Mouse (Mus musculus): ENCODE data around the gene Slc22a21.

DNA sequence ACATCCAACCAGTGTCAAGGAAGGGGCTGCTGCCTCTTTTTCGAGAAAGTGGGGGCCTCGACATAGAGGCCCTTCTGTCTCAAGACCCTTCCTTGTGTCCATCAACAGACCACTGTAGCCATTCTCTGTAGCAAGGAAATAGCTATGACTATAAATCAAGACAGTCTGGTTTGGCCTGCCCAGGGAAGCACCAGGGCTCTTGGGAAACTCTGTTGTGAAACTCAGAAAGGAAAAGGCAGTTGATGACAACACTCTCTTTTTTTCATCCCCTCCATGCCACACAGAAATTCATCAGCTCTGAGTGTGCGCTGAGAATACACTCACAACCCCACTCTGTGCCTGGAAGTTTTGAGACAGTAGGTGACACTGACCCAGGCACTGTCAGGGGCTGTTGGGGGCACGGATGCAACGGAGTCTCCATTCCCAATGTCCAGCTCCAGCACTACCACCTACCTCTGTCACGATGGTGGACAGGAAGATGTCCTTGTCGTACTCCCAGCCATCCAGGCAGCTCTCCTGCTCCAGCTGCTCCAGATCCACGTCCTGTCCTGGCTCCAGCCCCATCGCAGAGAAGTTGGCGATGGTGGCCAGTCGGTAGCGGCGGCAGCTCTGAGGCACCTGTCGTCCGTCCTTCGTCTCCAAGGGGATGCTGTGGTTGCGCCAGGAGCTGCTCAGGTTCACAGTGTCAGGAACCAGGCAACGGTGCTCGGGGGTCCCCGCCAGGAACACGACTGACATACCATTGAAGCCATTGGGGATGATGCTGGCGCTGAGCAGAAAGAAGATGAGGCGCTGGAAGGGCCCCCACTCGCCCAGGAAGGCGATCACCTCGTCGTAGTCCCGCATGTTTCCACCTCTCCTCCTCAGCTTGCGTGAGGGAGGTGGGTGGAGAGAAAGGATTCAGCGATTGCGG, 47.3 kb upstream of the Slc22a21 start:
- TF ChIP-seq CTCF (conservative IDR thresholded peaks at IDR 0.05; ENCODE audit: low read length): no peak
- no peak for TF ChIP-seq POU5F1 (IDR thresholded peaks at IDR 0.05; ENCODE audit: borderline replicate concordance, low read length)
- no peak for TF ChIP-seq NANOG (IDR thresholded peaks at IDR 0.05; ENCODE audit: borderline replicate concordance, low read length)
